Mouse (Mus musculus): Measurements from ENCODE around the gene Nudt1.

Gene Nudt1

DNA sequence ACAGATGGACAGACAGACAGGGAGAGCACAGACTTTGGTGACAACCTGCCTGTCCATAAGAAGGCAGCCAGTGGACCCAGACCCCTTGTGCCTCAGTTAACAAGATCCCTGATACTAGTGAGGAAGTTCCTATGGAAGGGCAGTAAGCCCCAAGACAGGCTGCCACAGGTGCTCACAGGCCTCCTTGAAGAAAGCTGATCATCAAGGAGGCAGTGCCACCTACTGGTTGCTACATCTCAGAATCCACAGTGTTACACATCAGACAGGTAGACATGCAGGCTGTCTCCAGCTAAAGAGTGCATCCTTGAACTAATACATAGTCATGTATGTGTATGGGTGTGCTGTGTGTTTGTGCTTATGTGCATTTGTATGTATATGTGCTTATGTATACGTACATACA lies 29.3 kb upstream of the Nudt1 start:
- TF ChIP-seq NANOG (IDR thresholded peaks at IDR 0.05; ENCODE audit: borderline replicate concordance, low read length) (no peak), CTCF (conservative IDR thresholded peaks at IDR 0.05; ENCODE audit: low read length) (peak; percentile 33), POU5F1 (IDR thresholded peaks at IDR 0.05; ENCODE audit: borderline replicate concordance, low read length) (no peak)
- no peak overlapping the region for H3K4me3 ChIP-seq (replicated peaks; ENCODE audit: low read length)

GRCm38 (mm10) chr5:140298291-140298690 lies 23.2 kb upstream of the Nudt1 start:
- TF ChIP-seq CTCF (conservative IDR thresholded peaks at IDR 0.05; ENCODE audit: low read length) (no peak), POU5F1 (IDR thresholded peaks at IDR 0.05; ENCODE audit: borderline replicate concordance, low read length) (no peak), NANOG (IDR thresholded peaks at IDR 0.05; ENCODE audit: borderline replicate concordance, low read length) (no peak)
- Histone ChIP-seq H3K4me1 (replicated peaks; ENCODE audit: low read depth, low read length) (peaks cover 10% of the 10 kb centered on the region; the same call in 1 of the 2 replicates), H3K36me3 (ENCODE audit: insufficient read depth, low read length) (peaks cover 84% of the 10 kb centered on the region), H3K9me3 (ENCODE audit: low read length) (no peaks in the 10 kb centered on the region), H3K4me3 (replicated peaks; ENCODE audit: low read length) (no peak overlapping the region), H3K27me3 (ENCODE audit: insufficient read depth, low read length) (no peaks in the 10 kb centered on the region)

More for the DNA sequence above, 29.3 kb upstream of the Nudt1 start:
- H3K36me3 ChIP-seq (ENCODE audit: insufficient read depth, low read length) = peaks cover 87% of the 10 kb centered on the region
- H3K4me1 ChIP-seq (replicated peaks; ENCODE audit: low read depth, low read length) = peaks cover 10% of the 10 kb centered on the region; the same call in 1 of the 2 replicates
- H3K27me3 ChIP-seq (ENCODE audit: insufficient read depth, low read length) = no peaks in the 10 kb centered on the region
- no peaks in the 10 kb centered on the region for H3K9me3 ChIP-seq (ENCODE audit: low read length)

- no peaks in the 10 kb centered on the region for H3K27me3 ChIP-seq (ENCODE audit: insufficient read depth, low read length)
- no peaks in the 10 kb centered on the region for H3K9me3 ChIP-seq (ENCODE audit: low read length)
- H3K36me3 ChIP-seq (ENCODE audit: insufficient read depth, low read length) = peaks cover 92% of the 10 kb centered on the region
- H3K4me3 ChIP-seq (replicated peaks; ENCODE audit: low read length) = no peak overlapping the region
- TF ChIP-seq POU5F1 (IDR thresholded peaks at IDR 0.05; ENCODE audit: borderline replicate concordance, low read length) (no peak), CTCF (conservative IDR thresholded peaks at IDR 0.05; ENCODE audit: low read length) (0 out of 2 replicates have a peak, but pooled peaks have one; percentile 3)
- peaks cover 23% of the 10 kb centered on the region for H3K4me1 ChIP-seq (replicated peaks; ENCODE audit: low read depth, low read length)
Observed at GRCm38 (mm10) chr5:140306016-140306415, 15.4 kb upstream of the Nudt1 start.

DNA sequence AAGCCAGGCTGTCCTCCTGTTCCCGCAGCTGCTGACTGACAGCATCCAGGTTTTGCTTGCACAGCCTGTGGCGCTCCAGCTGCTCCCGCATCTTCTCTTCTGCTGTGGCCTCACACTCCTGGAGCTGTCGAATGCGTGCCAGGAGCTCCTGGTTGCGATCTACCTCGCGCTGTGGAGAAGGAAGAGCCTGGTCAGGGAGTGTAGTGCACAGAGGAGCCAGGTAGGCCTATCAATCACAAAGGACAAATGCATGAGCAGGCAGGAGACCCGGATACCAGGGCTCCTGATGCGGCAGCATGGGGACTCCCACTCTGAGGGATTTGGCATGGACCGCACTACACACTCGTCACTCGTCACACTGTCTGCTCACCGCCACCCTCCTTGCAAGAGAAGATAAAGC lies 13.9 kb upstream of the Nudt1 start:
- H3K36me3 ChIP-seq (ENCODE audit: insufficient read depth, low read length) = peaks cover 94% of the 10 kb centered on the region
- peaks cover 23% of the 10 kb centered on the region for H3K4me1 ChIP-seq (replicated peaks; ENCODE audit: low read depth, low read length)
- no peak for TF ChIP-seq NANOG (IDR thresholded peaks at IDR 0.05; ENCODE audit: borderline replicate concordance, low read length)
- no peak for TF ChIP-seq POU5F1 (IDR thresholded peaks at IDR 0.05; ENCODE audit: borderline replicate concordance, low read length)
- no peak for TF ChIP-seq CTCF (conservative IDR thresholded peaks at IDR 0.05; ENCODE audit: low read length)
- no peaks in the 10 kb centered on the region for H3K9me3 ChIP-seq (ENCODE audit: low read length)
- no peak overlapping the region for H3K4me3 ChIP-seq (replicated peaks; ENCODE audit: low read length)
- no peaks in the 10 kb centered on the region for H3K27me3 ChIP-seq (ENCODE audit: insufficient read depth, low read length)

- no peaks in the 10 kb centered on the region for H3K9me3 ChIP-seq (ENCODE audit: low read length)
- TF ChIP-seq CTCF (conservative IDR thresholded peaks at IDR 0.05; ENCODE audit: low read length) = no peak
- TF ChIP-seq POU5F1 (IDR thresholded peaks at IDR 0.05; ENCODE audit: borderline replicate concordance, low read length) = no peak
- TF ChIP-seq NANOG (IDR thresholded peaks at IDR 0.05; ENCODE audit: borderline replicate concordance, low read length) = no peak
- H3K4me1 ChIP-seq (replicated peaks; ENCODE audit: low read depth, low read length) = peaks cover 57% of the 10 kb centered on the region
- no peak overlapping the region for H3K4me3 ChIP-seq (replicated peaks; ENCODE audit: low read length)
- peaks cover 72% of the 10 kb centered on the region for H3K36me3 ChIP-seq (ENCODE audit: insufficient read depth, low read length)
- H3K27me3 ChIP-seq (ENCODE audit: insufficient read depth, low read length) = no peaks in the 10 kb centered on the region
Observed at GRCm38 (mm10) chr5:140316716-140317115, 4.7 kb upstream of the Nudt1 start.

GRCm38 (mm10) chr5:140321756-140322575 lies 510 bp downstream of the Nudt1 start:
- no peaks in the 10 kb centered on the region for H3K27me3 ChIP-seq (ENCODE audit: insufficient read depth, low read length)
- H3K9me3 ChIP-seq (ENCODE audit: low read length) = no peaks in the 10 kb centered on the region
- H3K36me3 ChIP-seq (ENCODE audit: insufficient read depth, low read length) = peaks cover 34% of the 10 kb centered on the region
- TF ChIP-seq CTCF (conservative IDR thresholded peaks at IDR 0.05; ENCODE audit: low read length) = no peak
- peaks cover 59% of the 10 kb centered on the region for H3K4me1 ChIP-seq (replicated peaks; ENCODE audit: low read depth, low read length)
- peak overlapping the region; percentile 96 for H3K4me3 ChIP-seq (replicated peaks; ENCODE audit: low read length)

DNA sequence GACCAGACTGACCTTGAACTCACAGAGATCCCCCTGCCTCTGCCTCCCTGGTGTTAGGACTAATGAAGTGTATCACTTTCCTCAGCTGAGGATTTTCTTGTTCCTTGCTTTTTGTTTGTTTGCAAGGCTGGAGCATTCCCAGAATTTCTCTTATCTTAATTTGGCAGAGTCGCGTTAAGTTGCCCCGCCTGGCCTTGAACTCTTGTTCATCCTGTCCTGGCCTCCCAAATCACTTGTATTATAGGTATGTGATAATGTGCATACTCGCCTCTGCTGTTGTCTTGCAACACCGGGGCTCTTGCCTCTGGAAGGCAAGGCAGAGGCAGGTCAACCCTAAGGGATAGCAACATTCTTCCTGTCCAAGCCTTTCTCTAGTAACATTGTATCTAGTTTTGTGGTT lies 2.6 kb downstream of the Nudt1 start:
- H3K4me1 ChIP-seq (replicated peaks; ENCODE audit: low read depth, low read length) = peaks cover 51% of the 10 kb centered on the region
- TF ChIP-seq POU5F1 (IDR thresholded peaks at IDR 0.05; ENCODE audit: borderline replicate concordance, low read length) (no peak), CTCF (conservative IDR thresholded peaks at IDR 0.05; ENCODE audit: low read length) (no peak), NANOG (IDR thresholded peaks at IDR 0.05; ENCODE audit: borderline replicate concordance, low read length) (no peak)
- no peaks in the 10 kb centered on the region for H3K27me3 ChIP-seq (ENCODE audit: insufficient read depth, low read length)
- H3K4me3 ChIP-seq (replicated peaks; ENCODE audit: low read length) = no peak overlapping the region
- peaks cover 34% of the 10 kb centered on the region for H3K36me3 ChIP-seq (ENCODE audit: insufficient read depth, low read length)
- H3K9me3 ChIP-seq (ENCODE audit: low read length) = no peaks in the 10 kb centered on the region

DNA sequence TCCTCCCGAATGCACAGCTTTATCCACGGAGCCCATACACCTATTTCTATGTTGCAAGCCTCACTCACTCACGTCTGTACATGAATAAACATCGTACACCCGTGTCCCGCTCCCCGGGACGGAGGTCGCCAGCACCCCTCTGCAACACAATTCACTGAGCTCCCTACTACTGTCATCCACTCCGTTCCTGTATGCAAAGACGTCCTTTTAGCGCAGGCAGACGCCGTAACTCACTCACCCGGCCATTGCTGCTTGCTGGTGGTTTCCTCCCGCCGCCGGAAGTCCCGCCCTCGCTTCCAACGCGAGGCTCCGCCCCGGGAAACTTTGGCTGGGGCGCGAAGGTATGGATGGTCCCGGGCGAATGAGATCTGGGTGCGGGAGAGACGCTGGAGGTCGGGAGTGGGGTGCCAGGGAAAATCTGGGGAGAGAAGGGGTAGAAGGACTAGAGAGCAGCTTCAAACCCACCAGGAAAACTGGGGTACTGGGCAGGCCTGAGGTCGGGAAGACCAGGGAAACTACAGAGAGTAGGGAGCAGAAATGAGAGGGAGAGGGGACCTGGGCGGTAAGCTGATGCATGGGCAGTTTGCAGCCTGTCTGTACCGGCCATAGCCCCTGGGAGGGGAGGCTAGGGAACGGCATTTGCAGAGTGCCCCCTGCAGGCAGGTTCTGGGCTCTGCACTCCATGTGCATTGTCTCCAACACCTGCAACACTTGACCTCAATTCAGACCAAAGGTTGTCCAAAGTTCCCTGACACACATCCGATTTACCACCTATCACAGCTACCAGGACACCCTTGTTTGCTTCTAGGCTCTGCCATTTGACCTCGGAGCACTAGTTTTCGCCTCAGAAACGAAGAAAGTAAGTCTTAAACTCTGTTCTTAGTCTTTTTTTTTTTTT lies 10.4 kb downstream of the Nudt1 start, which contains the start of gene Mrm2:
TSS of gene Mrm2 (minus strand) at position 284 of the 898 bp plus-strand sequence.
- peak within 1 kb of the TSS; percentile 88 for H3K4me3 ChIP-seq (replicated peaks; ENCODE audit: low read length)
- no peaks in the 10 kb centered on the region for H3K9me3 ChIP-seq (ENCODE audit: low read length)
- TF ChIP-seq POU5F1 (IDR thresholded peaks at IDR 0.05; ENCODE audit: borderline replicate concordance, low read length) (no peak), CTCF (conservative IDR thresholded peaks at IDR 0.05; ENCODE audit: low read length) (peak; percentile 91), NANOG (IDR thresholded peaks at IDR 0.05; ENCODE audit: borderline replicate concordance, low read length) (no peak)
- peaks cover 44% of the 10 kb centered on the region for H3K4me1 ChIP-seq (replicated peaks; ENCODE audit: low read depth, low read length)
- peaks cover 69% of the 10 kb centered on the region for H3K36me3 ChIP-seq (ENCODE audit: insufficient read depth, low read length)
- H3K27me3 ChIP-seq (ENCODE audit: insufficient read depth, low read length) = no peaks in the 10 kb centered on the region
